Mouse (Mus musculus) brain, adult 2 months (tissue): Measurements from ENCODE around the gene Doxl2.
"Not testable (repeated sequence)": the region's sequence is repeated elsewhere in the genome, so short reads cannot be mapped to it uniquely, and the experiment has no call there.

Experiments used
- DNase-seq: peaks from one replicate; pipeline ENCODE4 v3.0.0; 2011; ENCODE audit warnings: low read depth, low spot score

The Doxl2 gene

GRCm38 (mm10) chr6:48974663-48975062, at the start of gene Doxl2:
Gene Doxl2, plus strand, starts transcription at chr6:48974963.
- DNase-seq, result no peak

- no peak for DNase-seq
Observed at GRCm38 (mm10) chr6:48929595-48929994, 45.2 kb upstream of the Doxl2 start, which contains the start of gene 1600015I10Rik. Gene 1600015I10Rik, plus strand, starts transcription at chr6:48929895.

DNA sequence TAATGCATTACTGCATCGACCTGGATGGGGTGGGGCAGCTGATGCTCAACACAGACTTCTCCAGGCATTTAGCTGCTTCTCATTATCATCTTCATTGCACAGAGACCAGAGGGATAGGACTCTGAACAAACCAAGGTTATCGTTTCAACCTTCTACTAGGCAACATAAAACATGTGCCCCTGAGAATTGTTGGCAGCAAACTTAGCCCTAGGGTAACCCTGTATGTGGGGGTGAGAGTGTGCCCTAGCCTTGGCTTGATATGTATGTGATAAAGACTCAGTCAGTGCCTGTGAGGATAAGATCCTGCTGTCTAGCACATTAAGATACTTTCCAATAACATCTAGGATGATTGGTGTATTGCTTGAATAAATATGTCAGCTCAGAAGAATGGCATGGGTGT, 25.2 kb upstream of the Doxl2 start:
- no peak for DNase-seq

DNA sequence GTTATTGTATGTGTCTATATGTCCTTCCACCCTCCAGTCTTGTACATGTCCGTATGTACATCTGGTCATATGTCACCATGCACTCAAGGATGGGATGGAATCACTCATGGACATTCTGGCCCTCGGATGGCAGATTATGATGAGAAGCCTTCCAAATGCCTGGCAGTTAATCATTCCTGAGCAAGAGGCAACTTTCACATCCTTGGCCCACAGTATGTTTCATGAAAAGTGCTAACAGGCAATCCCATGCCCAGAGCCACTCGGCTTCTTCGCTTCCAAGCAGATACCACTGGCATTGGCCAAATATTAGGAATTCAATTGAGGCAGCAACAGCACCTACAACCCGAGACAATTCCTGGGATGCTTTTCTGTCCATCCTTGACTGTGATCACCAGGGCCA, 24.1 kb upstream of the Doxl2 start:
- DNase-seq, result no peak

DNA sequence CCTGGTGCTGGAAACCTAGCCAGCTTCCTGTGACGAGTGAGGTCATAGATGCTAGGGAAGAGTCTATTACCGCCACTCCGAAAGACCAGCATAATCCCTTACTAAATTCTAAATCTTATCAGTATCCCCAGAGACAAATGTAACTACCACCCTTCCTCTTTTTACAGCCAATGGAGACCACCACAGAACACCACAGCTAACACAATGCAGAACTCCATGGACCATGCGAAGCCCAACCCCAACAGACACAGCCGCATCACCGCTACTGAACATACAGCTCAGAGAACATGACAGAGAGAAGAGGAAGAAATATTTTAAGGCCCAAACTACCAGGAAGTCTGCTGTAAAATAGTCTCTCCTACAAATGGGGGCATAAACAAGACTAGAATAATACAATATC, 23.1 kb upstream of the Doxl2 start:
- no peak for DNase-seq

GRCm38 (mm10) chr6:48953220-48953619, 21.5 kb upstream of the Doxl2 start:
- DNase-seq, result no peak

GRCm38 (mm10) chr6:48954211-48954610, 20.6 kb upstream of the Doxl2 start:
- no peak for DNase-seq

- peak; percentile 61 for DNase-seq
Observed at GRCm38 (mm10) chr6:48954946-48955345, 19.8 kb upstream of the Doxl2 start.

- no peak for DNase-seq
Observed at GRCm38 (mm10) chr6:48956785-48957184, 18.0 kb upstream of the Doxl2 start.

DNA sequence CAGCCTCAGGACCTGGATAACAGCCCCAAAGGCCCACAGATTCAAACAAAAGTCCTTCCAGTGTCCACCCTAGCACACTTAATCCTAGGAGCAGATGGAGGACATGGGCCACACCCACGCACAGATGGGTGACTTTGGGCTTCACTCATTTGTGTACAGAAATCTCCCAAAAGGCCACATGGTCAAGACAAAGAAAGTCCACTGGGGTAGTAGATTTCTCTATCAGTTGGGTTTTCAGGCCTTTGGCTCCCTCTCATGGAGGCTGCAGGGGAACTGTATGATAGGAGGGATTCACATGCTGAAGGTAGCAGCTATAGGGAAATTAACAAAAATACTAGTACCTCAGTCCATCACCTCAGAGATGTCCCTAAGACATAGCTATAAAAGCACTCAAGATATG, 16.7 kb upstream of the Doxl2 start:
- peak; percentile 21 for DNase-seq

DNA sequence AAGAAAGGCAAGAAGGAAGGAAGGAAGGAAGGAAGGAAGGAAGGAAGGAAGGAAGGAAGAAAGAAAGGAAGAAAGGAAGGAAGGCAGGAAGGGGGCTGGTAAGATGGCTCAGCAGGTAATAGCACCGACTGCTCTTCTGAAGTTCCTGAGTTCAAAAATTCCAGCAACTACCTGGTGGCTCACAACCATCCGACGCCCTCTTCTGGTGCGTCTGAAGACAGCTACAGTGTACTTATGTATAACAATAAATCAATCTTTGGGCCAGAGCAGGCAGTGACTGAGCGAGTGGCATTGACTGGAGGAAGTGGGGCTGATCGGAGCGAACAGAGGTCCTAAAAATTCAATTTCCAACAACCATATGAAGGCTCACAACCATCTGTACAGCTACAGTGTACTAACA, 15.6 kb upstream of the Doxl2 start:
- peak; percentile 46 for DNase-seq

DNA sequence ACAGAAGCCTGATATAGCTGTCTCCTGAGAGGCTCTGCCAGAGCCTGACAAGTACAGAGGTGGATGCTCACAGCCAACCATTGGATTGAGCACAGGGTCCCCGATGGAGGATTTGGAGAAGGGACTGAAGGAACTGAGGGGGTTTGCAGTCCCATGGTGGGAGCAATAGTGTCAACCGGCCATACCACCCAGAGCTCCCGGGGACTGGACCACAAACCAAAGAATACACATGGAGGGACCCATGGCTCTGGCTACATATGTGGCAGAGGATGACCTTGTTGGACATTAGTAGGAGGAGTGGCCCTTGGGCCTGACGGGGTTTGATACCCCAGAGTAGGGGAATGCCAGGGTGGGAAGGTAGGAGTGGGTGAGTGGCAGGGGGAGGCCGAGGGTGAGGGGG, 8.1 kb upstream of the Doxl2 start:
- not testable (repeated sequence) for DNase-seq

DNA sequence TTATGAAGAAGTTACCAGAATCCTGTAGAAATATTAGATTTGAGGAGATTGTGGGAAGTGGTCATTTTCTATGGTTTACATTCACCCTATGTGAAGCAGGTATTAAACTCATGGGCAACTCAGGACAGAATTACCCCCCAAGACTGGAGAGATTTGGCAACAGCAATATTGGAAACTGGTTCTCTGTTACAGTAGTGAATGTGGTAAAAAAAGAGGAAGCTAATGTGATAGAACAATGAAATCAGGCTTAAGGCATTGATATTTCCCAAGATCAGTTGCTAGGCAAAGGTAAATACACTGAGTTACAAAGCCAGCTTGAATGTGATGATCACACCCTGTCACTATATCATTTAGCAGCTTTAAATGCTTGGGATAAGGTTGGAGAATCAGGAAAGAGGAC, 6.9 kb upstream of the Doxl2 start:
- no peak for DNase-seq

- no peak for DNase-seq
Observed at GRCm38 (mm10) chr6:48979616-48980015, 4.9 kb downstream of the Doxl2 start.

GRCm38 (mm10) chr6:48982305-48982704, 7.5 kb downstream of the Doxl2 start:
- peak; percentile 42 for DNase-seq

DNA sequence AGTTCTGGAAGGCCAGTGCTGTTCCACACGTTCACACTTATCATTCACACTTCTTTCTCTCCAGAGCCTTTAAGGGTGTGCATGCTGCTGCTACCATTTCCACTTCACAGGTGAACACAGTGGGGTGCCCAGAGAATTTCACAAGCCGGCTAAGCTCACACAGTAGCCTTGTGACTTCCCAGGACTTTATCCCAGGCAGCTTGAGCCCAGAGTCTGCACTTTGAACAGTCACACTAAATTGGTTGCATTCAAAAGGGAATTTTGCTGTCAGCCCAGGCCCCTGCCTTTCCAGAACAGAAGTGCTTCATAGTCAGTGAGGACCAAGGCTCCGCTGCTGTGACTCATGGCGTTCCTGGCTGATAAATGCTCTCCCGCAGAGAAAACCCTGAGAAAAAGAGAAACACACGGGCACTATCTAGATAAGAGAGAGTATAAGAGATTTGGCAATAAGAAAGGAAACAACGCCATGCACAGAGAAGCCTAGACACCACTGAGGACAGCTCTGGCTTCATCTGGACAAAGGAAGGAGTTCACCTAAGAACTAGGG, 11.8 kb downstream of the Doxl2 start, which contains the start of gene Svs1:
TSS of gene Svs1 (plus strand) at position 418 of the 547 bp plus-strand sequence.
- DNase-seq, result peak; percentile 10

DNA sequence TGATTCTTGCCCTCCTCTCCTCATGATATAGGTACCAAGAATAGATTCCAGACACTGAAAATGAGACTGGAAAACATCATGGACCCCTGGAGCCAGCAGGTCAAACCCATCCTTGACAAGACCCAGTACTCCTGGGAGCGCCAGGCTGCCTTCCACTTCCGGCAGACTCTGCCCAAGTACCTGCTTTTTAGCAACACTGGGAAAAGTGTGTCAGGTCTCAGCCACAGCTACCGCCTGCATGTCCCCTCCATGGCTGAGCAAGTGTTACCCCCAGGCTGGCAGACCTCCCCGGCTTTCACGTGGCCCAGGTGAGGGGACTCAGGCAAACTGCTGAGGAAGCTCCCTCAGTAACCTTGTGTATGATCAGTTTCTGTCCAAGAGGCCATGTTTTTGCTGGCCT, 15.2 kb downstream of the Doxl2 start:
- DNase-seq, result no peak

DNA sequence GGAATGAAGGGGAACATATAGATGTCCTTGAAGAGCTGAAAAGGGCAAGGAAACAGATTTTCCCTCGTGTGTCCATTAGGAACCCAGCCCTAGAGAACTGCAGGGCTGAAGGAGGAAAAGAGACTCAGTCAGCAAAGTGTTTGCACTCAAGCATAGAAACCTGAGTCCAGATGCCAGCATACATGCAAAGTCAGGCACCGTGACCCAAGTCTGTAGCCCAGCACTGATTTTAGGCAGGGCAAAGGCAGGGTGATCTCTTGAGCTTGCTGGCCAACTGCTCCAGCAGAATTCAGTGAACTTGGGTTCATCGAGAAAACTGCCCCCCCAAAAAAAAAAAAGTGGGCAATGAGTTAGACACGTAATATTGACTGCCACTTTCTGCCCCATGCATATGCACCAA, 17.2 kb downstream of the Doxl2 start:
- no peak for DNase-seq

- DNase-seq, result no peak
Observed at GRCm38 (mm10) chr6:48998186-48998585, 23.4 kb downstream of the Doxl2 start.

DNA sequence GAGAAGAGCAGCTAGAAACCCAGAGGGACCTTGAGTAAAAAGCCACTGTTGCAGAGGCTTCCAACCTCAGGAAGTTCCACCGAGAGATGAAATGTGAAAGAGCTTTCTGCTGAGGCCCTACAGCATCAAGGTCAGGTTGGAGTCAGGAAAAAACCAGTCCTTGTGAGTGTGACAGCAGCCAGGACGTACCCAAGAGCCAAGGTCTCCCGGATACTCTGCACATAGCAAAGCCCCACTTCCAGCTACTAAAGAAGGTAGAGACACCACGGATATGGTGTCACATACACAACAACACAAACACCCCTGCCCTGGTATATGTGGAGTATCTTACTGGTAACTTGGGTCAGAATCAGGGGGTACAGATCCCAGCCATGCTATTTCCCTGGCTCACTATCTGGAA, 24.0 kb downstream of the Doxl2 start:
- DNase-seq, result no peak

DNA sequence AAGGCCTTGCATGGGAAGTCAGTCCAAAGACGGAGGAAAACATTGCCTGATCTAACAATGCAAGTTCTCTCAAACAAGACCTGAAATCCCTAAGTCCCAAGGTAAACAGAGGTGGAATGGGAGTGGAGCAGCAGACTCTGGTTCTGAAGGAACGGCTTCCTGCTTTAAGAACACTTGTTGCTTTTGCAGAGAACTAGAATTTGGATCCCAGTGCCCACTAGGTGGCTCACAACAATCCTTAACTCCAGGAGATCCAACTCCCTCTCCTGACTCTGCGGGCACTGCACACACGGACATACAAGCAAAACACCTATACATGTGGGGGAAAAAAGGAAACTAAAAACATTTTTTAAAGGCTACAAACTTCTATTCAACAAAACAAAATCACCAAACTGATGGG, 28.6 kb downstream of the Doxl2 start:
- DNase-seq, result peak; percentile 59

- DNase-seq, result peak; percentile 77
Observed at GRCm38 (mm10) chr6:49007981-49008380, 33.2 kb downstream of the Doxl2 start.

GRCm38 (mm10) chr6:49008420-49009160, 33.8 kb downstream of the Doxl2 start:
- DNase-seq, result no peak
